Mouse (Mus musculus): ENCODE data around the gene Tln1. TPM values are rescaled to one million over a fixed set of nuclear protein-coding genes. Genes with fewer than 3 reads are reported as not detected.

Gene Tln1
- polyA plus RNA-seq, 1 experiment, result 219 TPM

DNA sequence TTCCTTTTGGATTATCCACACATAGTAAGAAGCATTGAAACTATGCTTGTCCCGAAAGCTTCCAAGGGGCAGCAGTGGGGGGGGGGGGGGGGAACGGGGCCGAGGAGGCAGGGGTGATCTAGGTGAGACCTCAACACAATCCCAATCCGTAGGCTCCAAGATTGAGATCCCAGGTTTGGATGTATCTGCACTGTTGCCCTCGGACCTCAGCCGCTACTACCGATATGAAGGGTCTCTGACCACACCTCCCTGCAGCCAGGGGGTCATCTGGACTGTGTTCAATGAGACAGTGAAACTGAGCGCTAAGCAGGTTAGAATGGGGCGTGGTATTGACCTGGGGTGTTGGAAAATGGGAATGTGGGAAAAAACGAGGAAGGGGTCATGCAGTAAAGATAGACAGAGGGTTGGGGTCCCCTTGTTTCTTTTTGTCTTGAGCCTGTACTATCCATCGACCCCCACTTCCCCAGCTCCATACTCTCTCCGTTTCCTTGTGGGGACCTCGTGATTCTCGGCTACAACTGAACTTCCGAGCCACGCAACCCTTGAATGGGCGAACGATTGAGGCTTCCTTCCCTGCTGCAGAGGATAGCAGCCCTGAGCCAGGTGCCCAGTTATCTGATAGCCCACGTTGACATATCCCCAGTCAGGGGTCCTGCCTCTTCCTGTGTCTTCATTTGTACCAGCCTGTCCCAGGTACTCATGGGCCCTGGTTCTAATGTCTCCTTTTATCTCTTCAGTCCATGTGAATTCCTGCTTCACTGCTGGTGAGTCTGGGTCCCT, 50.6 kb downstream of the Tln1 start:
- no peak overlapping the region for H3K27ac ChIP-seq (ENCODE audit: insufficient read depth, low read depth, low read length)
- peaks cover 5% of the 10 kb centered on the region for H3K4me1 ChIP-seq (ENCODE audit: control insufficient read depth, insufficient read depth, low read length)
- no peak overlapping the region for H3K4me3 ChIP-seq (ENCODE audit: insufficient read depth, low read length)
- TF ChIP-seq CTCF (IDR thresholded peaks at IDR 0.05; ENCODE audit: low read depth, low read length) (no peak), POLR2A (IDR thresholded peaks at IDR 0.05; ENCODE audit: borderline replicate concordance, low read depth, low read length) (no peak)

- no peak for TF ChIP-seq CTCF (IDR thresholded peaks at IDR 0.05; ENCODE audit: low read depth, low read length)
- no peak for TF ChIP-seq POLR2A (IDR thresholded peaks at IDR 0.05; ENCODE audit: borderline replicate concordance, low read depth, low read length)
- peak overlapping the region; percentile 68 for H3K4me3 ChIP-seq (ENCODE audit: insufficient read depth, low read length)
- H3K4me1 ChIP-seq (ENCODE audit: control insufficient read depth, insufficient read depth, low read length), result peaks cover 5% of the 10 kb centered on the region
- no peak overlapping the region for H3K27ac ChIP-seq (ENCODE audit: insufficient read depth, low read depth, low read length)
Measured at GRCm38 (mm10) chr4:43509109-43509508, 53.4 kb downstream of the Tln1 start.

GRCm38 (mm10) chr4:43508666-43508997, 53.9 kb downstream of the Tln1 start:
- Histone ChIP-seq H3K27ac (ENCODE audit: insufficient read depth, low read depth, low read length) (no peak overlapping the region), H3K4me3 (ENCODE audit: insufficient read depth, low read length) (peak overlapping the region; percentile 68), H3K4me1 (ENCODE audit: control insufficient read depth, insufficient read depth, low read length) (peaks cover 5% of the 10 kb centered on the region)
- no peak for TF ChIP-seq CTCF (IDR thresholded peaks at IDR 0.05; ENCODE audit: low read depth, low read length)
- TF ChIP-seq POLR2A (IDR thresholded peaks at IDR 0.05; ENCODE audit: borderline replicate concordance, low read depth, low read length), result no peak

GRCm38 (mm10) chr4:43507938-43508665, 54.4 kb downstream of the Tln1 start:
- no peak overlapping the region for H3K27ac ChIP-seq (ENCODE audit: insufficient read depth, low read depth, low read length)
- TF ChIP-seq CTCF (IDR thresholded peaks at IDR 0.05; ENCODE audit: low read depth, low read length) (no peak), POLR2A (IDR thresholded peaks at IDR 0.05; ENCODE audit: borderline replicate concordance, low read depth, low read length) (no peak)
- H3K4me3 ChIP-seq (ENCODE audit: insufficient read depth, low read length), result peak overlapping the region; percentile 68
- peaks cover 5% of the 10 kb centered on the region for H3K4me1 ChIP-seq (ENCODE audit: control insufficient read depth, insufficient read depth, low read length)

- TF ChIP-seq POLR2A (IDR thresholded peaks at IDR 0.05; ENCODE audit: borderline replicate concordance, low read depth, low read length) (no peak), CTCF (IDR thresholded peaks at IDR 0.05; ENCODE audit: low read depth, low read length) (no peak)
- no peak within 1 kb of the TSS for H3K27ac ChIP-seq (ENCODE audit: insufficient read depth, low read depth, low read length)
- H3K4me3 ChIP-seq (ENCODE audit: insufficient read depth, low read length), result peak within 1 kb of the TSS; percentile 68
- H3K4me1 ChIP-seq (ENCODE audit: control insufficient read depth, insufficient read depth, low read length), result peaks cover 5% of the 10 kb centered on the region
Measured at GRCm38 (mm10) chr4:43506536-43507185, 55.8 kb downstream of the Tln1 start, which contains the start of gene Car9. Gene Car9 (plus strand): TSS chr4:43506966.

- TF ChIP-seq CTCF (IDR thresholded peaks at IDR 0.05; ENCODE audit: low read depth, low read length), result no peak
- Histone ChIP-seq H3K27ac (ENCODE audit: insufficient read depth, low read depth, low read length) (no peak overlapping the region), H3K4me1 (ENCODE audit: control insufficient read depth, insufficient read depth, low read length) (peaks cover 5% of the 10 kb centered on the region)
Measured at GRCm38 (mm10) chr4:43506074-43506473, 56.4 kb downstream of the Tln1 start.

DNA sequence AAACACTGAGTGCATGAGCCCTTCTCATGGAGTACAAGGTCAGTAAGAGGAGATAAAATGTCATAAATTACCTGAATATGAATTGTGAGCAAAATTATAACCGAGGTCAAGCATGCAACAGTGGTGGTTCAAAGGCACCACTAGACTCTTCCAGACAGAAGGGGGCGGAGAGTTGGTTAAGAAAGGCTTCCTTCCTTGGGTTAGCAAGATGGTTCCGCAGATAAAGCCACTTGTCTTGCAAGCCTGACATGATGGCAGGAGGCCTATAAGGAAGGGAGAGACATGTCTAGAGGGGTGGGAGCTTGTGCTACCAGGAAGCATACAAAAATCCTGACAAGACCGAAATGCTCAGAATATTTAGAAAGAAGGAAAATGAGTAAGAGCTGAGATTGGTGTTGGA, 58.2 kb downstream of the Tln1 start:
- peaks cover 11% of the 10 kb centered on the region for H3K4me1 ChIP-seq (ENCODE audit: control insufficient read depth, insufficient read depth, low read length)
- no peak overlapping the region for H3K4me3 ChIP-seq (ENCODE audit: insufficient read depth, low read length)
- TF ChIP-seq CTCF (IDR thresholded peaks at IDR 0.05; ENCODE audit: low read depth, low read length) (no peak), POLR2A (IDR thresholded peaks at IDR 0.05; ENCODE audit: borderline replicate concordance, low read depth, low read length) (no peak)
- no peak overlapping the region for H3K27ac ChIP-seq (ENCODE audit: insufficient read depth, low read depth, low read length)

More at GRCm38 (mm10) chr4:43506074-43506473, 56.4 kb downstream of the Tln1 start:
- H3K4me3 ChIP-seq (ENCODE audit: insufficient read depth, low read length), result no peak overlapping the region

DNA sequence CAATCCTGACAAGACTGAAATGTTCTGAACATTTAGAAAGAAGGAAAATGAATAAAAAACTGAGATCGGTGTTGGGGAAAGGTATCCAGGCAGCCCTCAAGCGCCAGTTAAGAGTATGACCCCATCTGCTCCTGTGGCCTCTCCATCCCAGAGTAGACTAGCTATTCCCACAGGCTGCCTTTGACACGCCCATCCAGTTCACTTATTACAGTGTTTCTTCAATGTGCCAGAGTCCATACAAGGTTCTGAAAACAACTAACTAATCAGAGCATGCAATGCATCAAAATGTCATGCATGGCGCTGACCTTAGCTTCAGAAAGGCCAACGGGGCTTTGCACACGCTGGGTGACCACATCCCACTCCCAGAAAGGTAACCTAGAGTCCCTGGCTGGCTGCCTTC, 59.0 kb downstream of the Tln1 start:
- Histone ChIP-seq H3K4me1 (ENCODE audit: control insufficient read depth, insufficient read depth, low read length) (peaks cover 14% of the 10 kb centered on the region), H3K4me3 (ENCODE audit: insufficient read depth, low read length) (no peak overlapping the region), H3K27ac (ENCODE audit: insufficient read depth, low read depth, low read length) (no peak overlapping the region)
- TF ChIP-seq CTCF (IDR thresholded peaks at IDR 0.05; ENCODE audit: low read depth, low read length) (no peak), POLR2A (IDR thresholded peaks at IDR 0.05; ENCODE audit: borderline replicate concordance, low read depth, low read length) (no peak)

DNA sequence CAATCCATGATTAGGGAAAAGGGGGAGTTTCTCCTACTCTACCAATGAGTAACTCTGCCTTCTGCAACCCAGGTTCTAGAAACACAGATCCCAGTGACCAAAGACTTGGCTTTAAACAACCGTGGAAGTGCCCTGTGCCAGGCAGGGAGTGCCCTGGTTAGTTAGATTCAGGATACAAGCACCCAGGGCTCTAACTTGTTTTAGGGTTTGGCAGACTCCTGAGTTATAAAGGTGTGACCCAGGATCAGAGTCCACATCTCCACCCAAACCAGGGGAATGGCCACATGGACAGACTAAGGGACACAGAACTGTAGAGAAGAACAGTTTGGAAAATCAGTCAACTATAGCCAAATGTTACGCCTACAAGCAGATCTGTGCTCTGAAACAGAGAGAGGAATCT, 59.5 kb downstream of the Tln1 start:
- Histone ChIP-seq H3K27ac (ENCODE audit: insufficient read depth, low read depth, low read length) (no peak overlapping the region), H3K4me1 (ENCODE audit: control insufficient read depth, insufficient read depth, low read length) (peaks cover 18% of the 10 kb centered on the region)
- no peak for TF ChIP-seq CTCF (IDR thresholded peaks at IDR 0.05; ENCODE audit: low read depth, low read length)
- TF ChIP-seq POLR2A (IDR thresholded peaks at IDR 0.05; ENCODE audit: borderline replicate concordance, low read depth, low read length), result no peak

More for the DNA sequence above, 59.5 kb downstream of the Tln1 start:
- no peak overlapping the region for H3K4me3 ChIP-seq (ENCODE audit: insufficient read depth, low read length)

Data from bone marrow macrophage, adult 2 months (primary cell).